Mouse (Mus musculus): ENCODE measurements around the gene Duxf3. TPM values are rescaled to one million over a fixed set of nuclear protein-coding genes. Genes with fewer than 3 reads are reported as not detected.

Duxf3 gene
- not detected in 2 replicates for polyA plus RNA-seq (2015; fragmentation: Nextera tagmentation; extraction: Ambion mirVana)

GRCm38 (mm10) chr10:58232641-58232969 lies at the start of gene Duxf3:
Duxf3 (minus strand) TSS chr10:58232675.

GRCm38 (mm10) chr10:58255213-58255892 lies 22.9 kb upstream of the Duxf3 start, which contains the start of gene Gcc2:
Gcc2 (plus strand) TSS chr10:58255497.

GRCm38 (mm10) chr10:58236613-58237012 lies 4.1 kb upstream of the Duxf3 start, which contains the start of gene Gm4981:
Gm4981 (minus strand) TSS chr10:58236701.

GRCm38 (mm10) chr10:58224827-58225785 lies 7.4 kb downstream of the Duxf3 start, which contains the start of gene AW822073:
AW822073 (minus strand) TSS chr10:58224930.

Other genes with a start within 250 kb of the Duxf3 start
- not detected in 2 replicates for gene AW822073, start 7.7 kb downstream of the Duxf3 start, polyA plus RNA-seq (2015; fragmentation: Nextera tagmentation; extraction: Ambion mirVana)
- not detected in 2 replicates for gene Gm4981, start 4.0 kb upstream of the Duxf3 start, polyA plus RNA-seq (2015; fragmentation: Nextera tagmentation; extraction: Ambion mirVana)
- gene Gcc2, start 22.8 kb upstream of the Duxf3 start, polyA plus RNA-seq (2015; fragmentation: Nextera tagmentation; extraction: Ambion mirVana): 51.2 and 83.3 TPM in 2 replicates
- gene Lims1, start 90.8 kb upstream of the Duxf3 start, polyA plus RNA-seq (2015; fragmentation: Nextera tagmentation; extraction: Ambion mirVana): 72.6 and 86.7 TPM in 2 replicates
- gene Ranbp2, start 214.2 kb upstream of the Duxf3 start, polyA plus RNA-seq (2015; fragmentation: Nextera tagmentation; extraction: Ambion mirVana): 8.0 and 12.7 TPM in 2 replicates